Mouse (Mus musculus): ENCODE measurements around the gene Gnat1. TPM values are rescaled to one million over a fixed set of nuclear protein-coding genes. Genes with fewer than 3 reads are reported as not detected.
A peak's percentile ranks its signal among the peaks of the same experiment; 100 is the strongest.

Gene Gnat1
- total RNA-seq, 2 experiments from 2014 or later = 0.30 to 1.1 TPM

DNA sequence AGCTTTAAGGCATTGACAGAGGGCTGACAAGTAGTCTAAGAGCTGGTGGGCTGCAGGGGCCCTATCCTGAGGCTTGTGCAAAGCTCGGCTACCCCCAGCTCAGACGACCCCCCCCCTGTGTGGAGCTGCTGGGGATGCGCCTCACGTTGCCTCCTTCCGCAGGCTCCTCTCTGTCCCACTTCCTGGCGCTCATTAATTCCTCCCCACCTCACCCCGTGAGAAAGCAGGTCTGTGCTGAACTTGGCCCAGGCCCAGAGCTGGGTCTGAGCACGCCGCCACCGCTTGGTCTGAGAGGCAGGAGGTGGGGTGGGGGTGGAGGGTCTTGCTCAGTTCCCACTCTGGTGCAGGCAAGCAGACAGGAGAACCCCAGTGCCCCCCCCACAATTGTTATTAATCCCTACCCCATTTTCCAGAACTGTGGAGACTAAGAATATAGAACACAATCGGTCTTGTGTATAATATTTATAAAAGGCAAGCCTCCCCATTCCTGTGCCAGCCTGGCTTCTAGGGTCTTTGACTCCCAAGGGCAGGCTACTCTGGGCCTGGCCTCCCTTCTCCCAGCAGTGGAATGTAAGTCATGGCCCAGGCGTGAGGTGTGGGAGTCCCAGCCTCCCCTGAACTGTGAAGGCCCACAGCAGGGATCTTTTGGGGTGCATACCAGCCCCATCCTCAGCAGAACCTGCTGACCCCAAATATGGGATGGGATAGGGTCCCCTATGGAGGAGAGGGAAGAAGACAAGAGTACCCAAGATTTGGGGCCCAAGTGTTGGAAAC lies 28.6 kb downstream of the Gnat1 start:
- DNase-seq = peak; percentile 69
- intact Hi-C loops (cut with DNase I) = no loop called here

DNA sequence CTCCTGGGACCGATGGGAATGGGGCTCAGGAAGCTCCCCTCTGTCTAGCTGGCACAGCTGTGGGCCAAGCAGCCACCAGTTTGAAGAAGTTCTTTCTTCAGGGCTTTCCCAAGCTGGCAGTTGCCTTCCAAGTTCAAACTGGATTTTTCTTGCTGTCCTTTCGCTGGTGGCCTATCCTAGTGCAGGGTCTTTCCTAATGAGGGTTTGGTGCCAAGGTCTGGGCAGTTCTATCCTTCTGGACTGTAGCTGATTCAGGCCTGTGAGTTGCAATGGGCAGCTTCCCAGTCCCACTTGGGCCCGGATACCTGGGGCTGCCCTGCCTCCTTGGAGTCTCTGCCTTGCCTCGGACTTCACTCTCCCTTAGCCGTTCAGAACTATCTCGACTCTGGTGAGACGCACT lies 29.3 kb downstream of the Gnat1 start:
- DNase-seq = no peak
- intact Hi-C loops (cut with DNase I) = no loop called here

DNA sequence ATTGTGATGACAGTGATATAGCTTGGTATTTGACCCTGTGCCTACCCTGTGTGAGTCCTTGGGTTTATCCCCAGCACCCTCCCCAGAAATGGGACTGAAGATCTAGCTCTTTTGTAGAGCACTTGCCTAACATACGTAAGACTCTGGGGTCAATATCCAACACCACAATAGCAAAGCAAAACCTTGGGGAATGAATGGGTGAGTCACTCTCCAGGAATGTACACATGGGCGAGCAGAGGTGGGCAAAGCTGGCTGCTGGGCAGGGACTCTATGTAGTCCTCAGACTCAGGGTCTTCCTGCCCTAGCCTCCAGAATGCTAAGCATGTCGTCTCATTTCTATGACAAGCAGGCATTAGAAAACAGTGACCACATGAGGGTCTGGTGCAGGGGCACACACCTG lies 30.7 kb downstream of the Gnat1 start:
- intact Hi-C loops (cut with DNase I) = loop anchor here (5.0 kb wide), 1 partner anchor 89 kb away; no protein-coding TSS in a partner anchor
- DNase-seq = no peak

DNA sequence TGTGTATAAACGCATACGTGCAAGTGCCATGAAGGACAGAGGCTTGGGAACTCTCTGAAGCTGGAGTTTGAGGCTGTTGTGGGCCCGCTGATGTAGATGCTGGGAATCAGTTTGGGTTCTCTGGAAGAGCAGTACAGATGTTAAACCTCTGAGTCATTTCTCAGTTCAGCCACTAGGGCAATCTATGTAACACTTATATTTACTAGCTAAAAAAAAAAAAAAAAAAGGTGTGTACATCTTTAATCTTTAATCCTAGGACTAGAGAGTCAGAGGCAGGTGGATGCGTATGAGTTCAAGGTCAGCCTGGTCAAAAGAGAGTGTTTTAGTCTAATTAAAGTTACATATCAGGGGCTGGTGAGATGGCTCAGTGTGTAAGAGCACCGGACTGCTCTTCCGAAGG lies 32.5 kb downstream of the Gnat1 start:
- DNase-seq = no peak
- intact Hi-C loops (cut with DNase I) = loop anchor here (5.0 kb wide), 1 partner anchor 90 kb away; no protein-coding TSS in a partner anchor

DNA sequence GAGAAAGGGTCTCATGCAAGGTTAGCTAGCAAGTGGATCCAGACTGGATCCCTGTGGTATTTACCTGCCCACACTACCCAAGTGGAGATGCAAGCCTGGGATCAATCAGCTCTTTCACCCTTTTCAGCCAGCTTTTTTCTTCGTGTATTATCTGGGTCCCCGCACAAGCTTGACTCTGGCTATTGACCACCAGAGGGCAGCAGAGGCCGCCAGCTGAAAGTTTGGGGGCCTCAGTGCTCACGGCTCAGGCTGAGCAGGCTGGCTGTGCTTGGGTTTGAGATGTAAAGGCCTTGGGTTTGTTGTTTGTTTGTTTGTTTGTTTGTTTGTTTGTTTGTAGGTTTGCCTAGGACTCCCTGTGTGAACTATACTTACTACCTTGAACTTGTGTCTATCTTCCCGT lies 33.9 kb downstream of the Gnat1 start:
- intact Hi-C loops (cut with DNase I) = loop anchor here (2.0 to 5.0 kb wide), 2 partner anchors 43 to 92 kb away; no protein-coding TSS in a partner anchor
- DNase-seq = peak; percentile 85

DNA sequence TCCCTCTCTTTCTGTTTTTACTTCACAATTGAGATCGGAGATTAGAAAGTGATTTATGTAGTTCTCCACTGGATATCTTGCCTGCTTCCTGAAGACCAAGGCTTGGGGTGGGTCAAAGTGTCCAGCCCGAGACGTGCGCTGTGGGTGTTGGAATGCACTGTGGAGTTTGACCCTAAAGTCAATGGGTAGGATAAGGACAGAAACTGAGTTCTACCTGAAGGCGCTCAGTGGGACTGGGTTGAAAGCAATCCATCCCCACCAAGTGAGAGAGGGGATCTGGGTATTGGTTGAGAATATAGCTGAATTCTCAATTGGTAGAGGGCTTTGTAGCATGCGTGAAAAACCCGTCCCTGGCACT lies 34.4 kb downstream of the Gnat1 start:
- intact Hi-C loops (cut with DNase I) = loop anchor here (2.0 to 5.0 kb wide), 2 partner anchors 42 to 92 kb away; no protein-coding TSS in a partner anchor
- no peak for DNase-seq

DNA sequence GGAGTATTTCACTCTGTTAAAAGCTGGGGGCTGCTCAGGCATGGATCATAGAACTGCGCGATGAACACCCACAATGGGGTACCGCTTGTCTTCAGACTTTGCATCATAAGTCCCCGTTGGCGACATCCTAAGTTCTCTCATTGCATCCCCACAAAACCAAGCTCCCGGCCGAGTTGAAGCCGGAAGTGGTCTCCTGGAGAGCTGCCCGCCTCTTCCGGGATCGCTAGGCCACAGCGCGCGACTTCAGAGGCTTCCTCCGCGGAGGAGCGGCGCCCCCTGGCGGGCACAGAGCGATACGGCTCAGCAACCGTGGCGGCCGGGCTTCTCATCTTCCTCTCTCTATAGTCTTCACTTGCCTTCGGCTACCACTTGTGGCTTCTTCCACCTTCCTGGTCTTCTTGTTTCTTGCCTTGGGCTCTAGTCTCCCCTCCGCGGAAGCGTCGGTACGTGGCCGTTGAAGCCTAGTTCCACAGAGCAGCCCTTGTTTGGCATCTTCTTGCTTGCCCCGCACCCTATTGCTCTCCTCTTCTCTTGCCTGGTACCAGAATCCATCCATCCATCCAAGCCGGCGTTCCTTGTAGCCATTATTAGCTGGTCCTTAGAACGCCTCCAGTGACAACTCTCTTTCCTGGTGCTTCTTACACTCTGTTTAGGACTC lies 34.9 kb downstream of the Gnat1 start:
- DNase-seq = peak; percentile 95
- intact Hi-C loops (cut with DNase I) = loop anchor here (2.0 to 5.0 kb wide), 3 partner anchors 33 to 93 kb away; partner anchors contain the start of gene Gnat1

DNA sequence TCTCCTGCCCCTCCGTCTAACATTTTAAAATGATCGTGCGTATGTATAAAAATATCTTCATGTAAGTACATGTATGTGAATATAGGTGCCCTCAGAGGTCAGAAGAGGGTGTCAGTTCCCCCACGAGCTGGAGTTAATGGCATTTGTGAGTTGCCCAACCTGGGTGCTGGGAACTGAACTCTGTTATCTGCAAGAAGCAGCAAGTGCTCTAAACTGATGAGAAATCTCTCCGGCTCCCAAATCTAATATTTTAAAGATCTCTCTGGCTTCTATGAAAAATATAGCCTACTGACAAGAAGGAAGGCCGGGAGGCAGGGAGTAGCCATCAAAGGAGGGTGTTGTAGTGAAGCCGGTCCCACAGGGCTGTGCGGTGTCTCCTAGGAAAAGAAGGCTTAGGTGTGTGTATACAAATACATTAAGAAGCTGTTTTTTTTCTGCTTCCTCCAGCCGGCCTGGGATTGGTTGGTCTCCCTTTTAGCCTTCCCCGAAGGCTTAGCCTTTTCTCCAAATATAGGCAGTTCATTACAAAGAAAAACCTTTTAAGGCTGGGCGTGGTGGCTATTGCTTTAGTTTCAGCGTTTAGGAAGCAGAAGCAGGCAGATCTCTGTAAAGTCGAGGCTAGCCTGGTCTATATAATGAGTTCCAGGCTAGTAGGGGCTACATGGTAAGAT lies 35.8 kb downstream of the Gnat1 start:
- DNase-seq = no peak
- intact Hi-C loops (cut with DNase I) = loop anchor here (2.0 to 5.0 kb wide), 2 partner anchors 34 to 41 kb away; partner anchors contain the start of gene Gnat1

DNA sequence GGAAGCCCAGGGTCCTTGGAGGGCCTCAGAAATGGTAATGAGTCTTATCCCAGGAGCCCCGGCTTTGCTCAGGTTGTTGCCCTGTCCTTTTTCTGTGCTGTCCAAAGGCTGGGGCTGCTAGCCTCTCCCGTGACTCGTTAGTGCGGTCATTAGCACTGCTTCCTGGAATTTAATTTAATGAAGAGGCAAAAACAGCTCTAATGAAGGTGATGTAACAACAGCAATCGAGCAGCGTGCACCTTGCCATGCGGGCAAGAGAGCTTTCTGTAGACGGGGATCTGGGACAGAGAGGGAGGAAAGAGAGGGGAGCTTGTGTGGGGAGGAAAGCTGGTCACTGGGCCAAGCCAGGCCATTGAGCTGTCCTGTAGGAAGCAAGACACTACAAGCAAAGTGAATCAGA lies 37.8 kb downstream of the Gnat1 start:
- DNase-seq = no peak
- intact Hi-C loops (cut with DNase I) = loop anchor here (5.0 kb wide), 1 partner anchor 36 kb away; the partner anchor contains the start of gene Gnat1

DNA sequence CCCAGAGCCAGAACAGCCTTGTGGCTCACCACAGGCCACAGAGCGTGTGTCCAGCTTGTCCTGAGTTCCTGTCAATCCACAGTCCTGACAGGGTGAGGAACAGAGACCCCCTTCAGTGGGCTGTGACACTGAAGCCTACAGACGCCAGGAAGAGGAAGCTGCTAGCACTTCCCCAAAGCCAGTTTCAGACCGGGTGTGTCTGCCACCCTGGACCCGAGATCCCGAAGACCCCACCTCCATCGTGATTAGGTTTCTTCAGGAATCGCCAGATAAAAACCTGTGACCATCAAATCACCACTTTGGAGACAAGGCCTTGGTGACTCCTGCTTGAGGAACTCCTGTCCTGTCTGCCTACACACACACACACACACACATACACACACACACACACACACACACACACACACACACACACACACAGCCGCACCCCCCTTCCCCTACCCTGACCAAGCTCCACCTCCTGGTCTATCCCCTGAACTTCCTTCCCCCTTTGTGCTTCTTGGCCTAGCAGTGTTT lies 39.2 kb downstream of the Gnat1 start:
- no peak for DNase-seq
- intact Hi-C loops (cut with DNase I) = loop anchor here (5.0 kb wide), 1 partner anchor 37 kb away; the partner anchor contains the start of gene Gnat1

DNA sequence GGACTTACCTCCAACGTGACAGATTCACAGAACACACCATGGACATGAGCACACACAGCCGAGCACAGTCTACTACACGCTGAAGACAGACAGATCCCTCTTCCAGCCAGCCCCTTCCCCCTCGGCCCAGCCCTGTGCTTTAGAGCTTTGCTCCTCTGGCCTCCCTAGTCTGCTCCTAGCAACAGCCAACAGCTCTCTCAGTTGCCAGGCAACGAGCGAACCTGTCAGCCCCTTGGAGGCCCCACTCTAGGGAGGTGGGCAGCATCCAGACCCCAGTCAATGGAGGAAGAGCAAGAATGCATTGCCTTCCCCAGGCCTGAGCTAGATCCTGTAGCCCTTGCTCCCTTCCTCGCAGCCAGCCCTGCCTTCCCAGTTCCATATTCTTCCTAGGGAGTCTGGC lies 42.4 kb downstream of the Gnat1 start:
- intact Hi-C loops (cut with DNase I) = no loop called here
- DNase-seq = peak; percentile 55

DNA sequence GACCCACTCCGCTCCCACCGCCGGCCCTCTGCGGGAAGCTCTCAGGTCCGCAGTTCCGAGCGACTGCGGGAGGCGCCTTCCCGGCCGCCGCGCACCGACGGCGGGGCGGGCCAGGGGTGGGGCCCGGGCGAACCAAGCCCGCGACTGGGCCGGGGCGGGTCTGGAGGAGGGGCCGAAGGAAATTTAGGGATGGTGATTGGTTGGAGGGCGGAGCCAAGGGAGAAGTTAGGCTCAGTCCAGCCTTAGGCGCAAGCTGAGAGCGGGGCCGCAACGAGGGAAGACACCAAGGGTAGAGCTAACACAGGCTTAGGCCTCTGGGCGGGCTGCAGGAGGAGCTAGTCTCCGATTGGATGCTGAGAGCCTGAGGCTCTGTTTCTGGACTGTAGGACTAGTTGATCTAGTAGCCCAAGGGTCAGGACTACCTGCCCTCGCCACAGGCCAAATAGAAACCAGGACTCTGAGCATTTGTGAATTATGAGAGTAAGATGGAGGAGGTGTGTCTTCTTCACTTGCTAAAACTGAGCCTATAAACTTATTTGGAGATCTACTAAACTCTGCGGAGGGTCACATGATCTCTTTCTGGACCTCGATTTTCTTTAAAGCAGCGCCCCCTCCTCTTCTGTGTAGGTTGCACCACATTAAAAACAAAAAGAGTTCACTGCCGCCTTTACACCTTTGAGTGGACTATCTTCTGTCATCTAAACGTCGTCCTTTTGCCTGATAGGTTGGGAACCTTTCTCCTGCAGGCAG lies 44.1 kb downstream of the Gnat1 start, which contains the start of gene Gnai2:
Gene Gnai2 (minus strand): TSS at position 89 of the 750 bp plus-strand sequence.
- intact Hi-C loops (cut with DNase I) = no loop called here

DNA sequence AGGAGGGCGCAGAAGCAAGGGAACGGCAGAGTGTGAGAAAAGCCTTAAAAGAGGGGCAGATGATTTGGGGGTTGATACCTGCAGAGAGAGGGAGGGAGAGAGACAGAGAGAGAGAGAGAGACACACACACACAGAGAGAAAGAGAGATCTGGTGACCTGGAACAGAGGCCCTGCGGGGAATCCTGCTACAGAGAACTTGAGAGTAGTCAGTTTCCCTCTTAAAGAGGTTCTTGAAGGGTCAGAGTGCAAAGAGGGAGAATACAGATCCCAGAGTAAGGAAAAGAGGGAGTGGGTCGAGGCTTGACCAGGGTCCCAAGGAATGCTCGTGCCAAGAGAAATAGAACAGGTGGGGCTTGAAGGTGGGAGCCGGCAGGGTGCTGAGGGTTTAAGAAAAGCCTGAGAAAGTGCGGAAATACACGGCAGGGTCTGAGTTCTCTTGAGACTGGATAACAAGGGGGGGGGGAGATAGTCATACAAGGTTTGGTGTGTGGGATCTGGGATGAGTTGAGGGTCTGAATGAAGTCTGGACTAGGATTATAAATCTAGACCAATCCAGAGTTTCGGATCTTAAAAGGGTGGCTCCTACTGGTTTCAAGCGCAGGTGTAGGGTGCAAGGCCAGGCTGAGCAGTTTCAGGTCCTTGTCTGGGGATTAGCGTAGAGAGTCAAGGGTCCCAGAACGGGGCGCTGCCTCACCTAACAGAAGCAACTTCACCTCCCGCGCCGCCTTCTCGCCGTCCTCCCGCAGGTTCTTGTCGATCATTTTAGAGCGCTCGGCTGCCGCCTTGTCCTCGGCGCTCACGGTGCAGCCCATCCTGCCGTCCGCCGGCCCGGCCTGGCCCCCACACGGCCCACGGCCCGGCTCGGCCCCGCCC lies 44.9 kb downstream of the Gnat1 start:
- no peak for DNase-seq
- intact Hi-C loops (cut with DNase I) = no loop called here

More for the DNA sequence above, 44.1 kb downstream of the Gnat1 start, which contains the start of gene Gnai2:
- peak; percentile 94 for DNase-seq

DNA sequence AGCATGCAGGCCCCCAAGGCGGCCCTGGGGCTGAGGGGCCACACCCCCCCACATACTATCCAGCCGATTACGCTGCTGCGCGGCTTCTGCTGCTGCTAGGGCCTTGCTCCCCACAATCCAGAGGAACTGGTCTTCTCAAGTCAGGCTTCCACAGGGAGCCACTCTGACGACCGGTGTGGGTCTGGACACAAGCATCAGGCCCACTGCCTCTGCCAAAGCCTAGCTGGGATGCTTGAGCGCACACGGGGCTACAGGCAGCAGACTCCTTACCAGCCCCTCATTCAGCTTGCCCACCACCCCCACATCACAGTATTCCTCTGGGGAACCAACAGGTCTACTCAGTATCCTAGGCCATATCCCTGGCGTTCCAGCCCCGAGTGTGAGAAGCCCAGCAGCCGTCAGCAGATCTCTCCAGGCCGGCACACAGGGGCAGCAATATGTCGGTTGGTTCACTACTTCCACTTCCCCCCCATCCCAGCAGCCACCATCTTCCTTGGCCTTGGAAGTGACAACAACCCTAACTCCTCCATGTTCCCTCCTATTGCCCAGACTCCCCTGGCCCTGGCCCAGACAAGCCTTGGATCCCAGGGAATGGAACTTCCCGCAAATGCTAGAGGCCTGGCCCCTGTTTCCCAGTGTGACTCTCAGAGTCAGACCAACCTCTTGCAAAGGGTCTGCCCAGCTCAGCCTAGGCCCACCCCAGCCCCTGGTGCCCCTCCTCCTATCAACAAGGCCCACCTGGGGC lies 45.7 kb downstream of the Gnat1 start:
- DNase-seq = peak; percentile 38
- intact Hi-C loops (cut with DNase I) = no loop called here

DNA sequence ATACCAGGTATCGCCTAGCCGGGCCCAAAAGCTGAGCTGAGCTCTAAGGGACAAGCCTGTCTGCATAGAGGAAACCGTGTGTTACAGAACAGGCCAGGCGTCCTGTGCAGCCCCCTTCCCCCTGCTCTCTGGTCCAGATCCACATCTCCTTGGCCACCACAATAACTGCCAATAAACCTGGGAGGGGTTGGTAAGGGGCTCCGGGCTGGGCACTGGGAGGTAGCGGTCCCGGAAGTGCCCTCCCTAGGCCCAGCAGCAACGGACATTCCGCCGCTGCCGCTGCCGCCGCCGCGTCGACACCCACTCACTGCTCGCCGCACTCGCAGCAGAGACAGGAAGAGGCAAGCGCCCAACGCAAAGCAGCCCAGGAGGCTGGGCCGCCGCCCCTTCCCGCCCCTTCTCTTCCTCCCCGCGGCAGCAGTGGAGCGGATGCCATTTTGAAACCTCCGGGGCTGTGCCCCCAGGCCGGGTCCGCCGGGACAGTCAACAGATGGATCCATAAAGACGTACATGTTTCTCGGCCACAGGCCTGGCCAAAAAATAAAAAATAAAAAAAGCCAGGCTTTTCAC lies 46.3 kb downstream of the Gnat1 start:
- intact Hi-C loops (cut with DNase I) = no loop called here
- DNase-seq = peak; percentile 54

DNA sequence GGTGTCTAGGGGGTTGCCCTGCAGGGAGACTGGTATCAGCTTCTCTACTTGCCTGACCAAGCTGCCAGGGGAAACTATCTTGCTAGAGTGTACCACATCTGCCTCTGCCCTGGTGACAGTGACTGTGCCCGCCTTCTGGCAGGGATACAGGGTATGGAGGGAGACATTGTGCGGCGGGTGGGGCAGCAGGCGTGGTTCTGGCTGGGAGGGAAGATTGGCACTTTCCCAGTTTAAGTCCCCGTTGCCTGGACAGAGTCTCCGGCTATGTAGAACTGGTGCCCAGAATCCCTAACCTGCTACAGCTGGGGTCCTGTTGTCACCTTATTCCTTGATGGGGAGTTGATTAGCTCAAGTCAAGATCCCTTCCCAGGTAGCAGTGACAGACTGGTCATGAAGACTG lies 47.0 kb downstream of the Gnat1 start:
- DNase-seq = peak; percentile 80

DNA sequence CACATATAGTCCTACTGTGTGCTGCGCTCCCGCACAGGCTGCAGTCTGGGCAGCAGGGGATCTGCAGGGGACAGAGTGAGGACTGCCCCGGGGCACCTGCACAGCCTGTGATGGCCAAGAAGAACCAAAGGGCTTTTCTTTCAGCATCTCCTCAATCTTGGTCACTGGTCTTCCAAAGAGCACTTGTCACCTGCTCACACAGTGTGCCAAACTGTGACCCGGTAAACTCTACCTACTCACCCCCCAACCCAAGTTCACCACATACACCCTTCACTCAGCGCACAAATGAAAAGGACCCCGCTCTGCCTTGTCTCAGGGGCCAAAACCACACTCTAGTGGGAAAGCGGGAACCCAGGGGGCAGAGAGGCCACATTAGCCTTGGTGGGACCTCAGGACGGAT lies 47.7 kb downstream of the Gnat1 start:
- intact Hi-C loops (cut with DNase I) = no loop called here

More for the DNA sequence above, 47.0 kb downstream of the Gnat1 start:
- intact Hi-C loops (cut with DNase I) = no loop called here

DNA sequence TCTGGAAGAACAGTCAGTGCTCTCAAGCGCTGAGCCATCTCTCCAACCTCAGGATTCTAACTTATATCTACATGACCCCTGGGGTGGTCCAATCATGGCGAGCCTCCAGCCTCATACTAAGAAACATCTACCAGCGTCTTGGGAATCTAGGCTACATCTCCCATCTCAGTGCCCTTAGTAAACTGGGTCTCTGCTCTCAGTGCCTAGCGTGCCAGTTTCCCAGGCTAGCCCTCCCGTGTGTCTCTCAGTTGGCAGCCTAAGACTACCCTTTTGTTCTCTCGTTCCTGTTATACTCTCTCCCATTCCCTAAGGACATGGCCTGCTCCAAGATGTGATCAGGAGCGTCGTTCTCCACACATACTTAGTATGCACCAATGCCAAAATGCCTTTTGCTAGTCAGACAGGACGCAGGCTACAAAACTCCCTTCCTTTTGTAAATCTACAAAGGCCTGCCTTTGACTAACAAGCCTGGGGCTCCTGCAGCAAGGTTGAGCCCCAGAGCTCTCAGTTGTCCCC lies 48.1 kb downstream of the Gnat1 start:
- intact Hi-C loops (cut with DNase I) = no loop called here
- no peak for DNase-seq

More for the DNA sequence above, 47.7 kb downstream of the Gnat1 start:
- no peak for DNase-seq
